Mouse (Mus musculus): ENCODE measurements around the gene Cenpx. TPM values are rescaled to one million over a fixed set of nuclear protein-coding genes. Genes with fewer than 3 reads are reported as not detected.

Cenpx gene
- polyA plus RNA-seq, 1 experiment from 2014 or later = 166 TPM

- Histone ChIP-seq H3K9me3 (no peaks in the 10 kb centered on the region), H3K4me2 (no peak overlapping the region), H3K27me3 (peaks cover 22% of the 10 kb centered on the region), H3K4me1 (peaks cover 12% of the 10 kb centered on the region), H3K36me3 (no peaks in the 10 kb centered on the region), H3K9ac (no peak overlapping the region), H3K4me3 (no peak overlapping the region), H3K27ac (no peak overlapping the region)
- ATAC-seq (ENCODE audit: insufficient number of reproducible peaks, low FRiP score, low TSS enrichment, low read depth) = no peak
- WGBS = 0% methylated on average over 3 of the region's 3 CpGs
These were observed 46.9 kb downstream of the Cenpx start for GRCm38 (mm10) chr11:120666617-120667016.

GRCm38 (mm10) chr11:120665406-120665805, 48.1 kb downstream of the Cenpx start:
- Histone ChIP-seq H3K9me3 (no peaks in the 10 kb centered on the region), H3K27me3 (peaks cover 34% of the 10 kb centered on the region), H3K9ac (no peak overlapping the region), H3K4me1 (peaks cover 21% of the 10 kb centered on the region), H3K4me3 (no peak overlapping the region), H3K27ac (no peak overlapping the region), H3K4me2 (no peak overlapping the region), H3K36me3 (no peaks in the 10 kb centered on the region)
- no peak for ATAC-seq (ENCODE audit: insufficient number of reproducible peaks, low FRiP score, low TSS enrichment, low read depth)
- 63% methylated on average over 3 of the region's 3 CpGs for WGBS

GRCm38 (mm10) chr11:120663714-120664113, 49.8 kb downstream of the Cenpx start:
- Histone ChIP-seq H3K27me3 (peaks cover 51% of the 10 kb centered on the region), H3K9me3 (no peaks in the 10 kb centered on the region), H3K4me1 (peaks cover 37% of the 10 kb centered on the region), H3K9ac (no peak overlapping the region), H3K4me3 (no peak overlapping the region), H3K27ac (no peak overlapping the region), H3K36me3 (no peaks in the 10 kb centered on the region), H3K4me2 (no peak overlapping the region)
- 90% methylated on average over 5 of the region's 5 CpGs for WGBS
- ATAC-seq (ENCODE audit: insufficient number of reproducible peaks, low FRiP score, low TSS enrichment, low read depth) = no peak

- ATAC-seq (ENCODE audit: insufficient number of reproducible peaks, low FRiP score, low TSS enrichment, low read depth) = no peak
- H3K36me3 ChIP-seq = no peaks in the 10 kb centered on the region
- no peak overlapping the region for H3K4me3 ChIP-seq
- H3K4me2 ChIP-seq = no peak overlapping the region
- 73% methylated on average over 6 of the region's 6 CpGs for WGBS
- H3K27me3 ChIP-seq = peaks cover 61% of the 10 kb centered on the region
- H3K27ac ChIP-seq = no peak overlapping the region
- H3K9me3 ChIP-seq = no peaks in the 10 kb centered on the region
- no peak overlapping the region for H3K9ac ChIP-seq
- H3K4me1 ChIP-seq = peaks cover 37% of the 10 kb centered on the region
These were observed 50.8 kb downstream of the Cenpx start for GRCm38 (mm10) chr11:120662759-120663158.

- Histone ChIP-seq H3K9ac (peak within 1 kb of the TSS; percentile 26; the same call in 1 of the 2 replicates), H3K27ac (no peak within 1 kb of the TSS), H3K36me3 (no peaks in the 10 kb centered on the region), H3K27me3 (peaks cover 74% of the 10 kb centered on the region), H3K4me3 (peak within 1 kb of the TSS; percentile 48), H3K4me1 (peaks cover 27% of the 10 kb centered on the region), H3K9me3 (no peaks in the 10 kb centered on the region), H3K4me2 (peak within 1 kb of the TSS; percentile 91)
- no peak for ATAC-seq (ENCODE audit: insufficient number of reproducible peaks, low FRiP score, low TSS enrichment, low read depth)
- WGBS = under 1% methylated on average over 35 of the region's 35 CpGs
These were observed 52.5 kb downstream of the Cenpx start, which contains the start of gene Notum for GRCm38 (mm10) chr11:120661076-120661460. Gene Notum, minus strand, starts transcription at chr11:120661175.

Other genes with a start within 250 kb of the Cenpx start
- gene Arl16, start 246.1 kb downstream of the Cenpx start, polyA plus RNA-seq (2015; fragmentation: Nextera tagmentation; extraction: Ambion mirVana) = 50.5 and 53.8 TPM in 2 replicates
- gene Mrpl12, start 229.1 kb downstream of the Cenpx start, polyA plus RNA-seq (2015; fragmentation: Nextera tagmentation; extraction: Ambion mirVana) = 113 and 121 TPM in 2 replicates
- gene Slc25a10, start 221.9 kb downstream of the Cenpx start, polyA plus RNA-seq (2015; fragmentation: Nextera tagmentation; extraction: Ambion mirVana) = 36.7 and 36.9 TPM in 2 replicates
- 3.5 and 4.4 TPM in 2 replicates for gene Gcgr, start 183.0 kb downstream of the Cenpx start, polyA plus RNA-seq (2015; fragmentation: Nextera tagmentation; extraction: Ambion mirVana)
- 237 and 239 TPM in 2 replicates for gene Mcrip1, start 164.0 kb downstream of the Cenpx start, polyA plus RNA-seq (2015; fragmentation: Nextera tagmentation; extraction: Ambion mirVana)
- 3.2 and 11.9 TPM in 2 replicates for gene Ppp1r27, start 162.6 kb downstream of the Cenpx start, polyA plus RNA-seq (2015; fragmentation: Nextera tagmentation; extraction: Ambion mirVana)
- 1,021 and 1,099 TPM in 2 replicates for gene P4hb, start 140.5 kb downstream of the Cenpx start, polyA plus RNA-seq (2015; fragmentation: Nextera tagmentation; extraction: Ambion mirVana)
- gene Arhgdia, start 132.1 kb downstream of the Cenpx start, polyA plus RNA-seq (2015; fragmentation: Nextera tagmentation; extraction: Ambion mirVana) = 581 and 641 TPM in 2 replicates
- gene Alyref, start 115.4 kb downstream of the Cenpx start, polyA plus RNA-seq (2015; fragmentation: Nextera tagmentation; extraction: Ambion mirVana) = 342 and 405 TPM in 2 replicates
- gene Anapc11, start 115.3 kb downstream of the Cenpx start, polyA plus RNA-seq (2015; fragmentation: Nextera tagmentation; extraction: Ambion mirVana) = 212 and 215 TPM in 2 replicates
- gene Npb, start 105.3 kb downstream of the Cenpx start, polyA plus RNA-seq (2015; fragmentation: Nextera tagmentation; extraction: Ambion mirVana) = 2.2 and 2.9 TPM in 2 replicates
- 130 and 136 TPM in 2 replicates for gene Pcyt2, start 95.8 kb downstream of the Cenpx start, polyA plus RNA-seq (2015; fragmentation: Nextera tagmentation; extraction: Ambion mirVana)
- 32.9 and 33.4 TPM in 2 replicates for gene Sirt7, start 88.5 kb downstream of the Cenpx start, polyA plus RNA-seq (2015; fragmentation: Nextera tagmentation; extraction: Ambion mirVana)
- 26.6 and 32.9 TPM in 2 replicates for gene Mafg, start 80.1 kb downstream of the Cenpx start, polyA plus RNA-seq (2015; fragmentation: Nextera tagmentation; extraction: Ambion mirVana)
- 61.6 and 72.1 TPM in 2 replicates for gene Pycr1, start 70.0 kb downstream of the Cenpx start, polyA plus RNA-seq (2015; fragmentation: Nextera tagmentation; extraction: Ambion mirVana)
- 0.61 and 4.0 TPM in 2 replicates for gene Myadml2, start 65.6 kb downstream of the Cenpx start, polyA plus RNA-seq (2015; fragmentation: Nextera tagmentation; extraction: Ambion mirVana)
- 4.8 and 5.4 TPM in 2 replicates for gene Notum, start 52.6 kb downstream of the Cenpx start, polyA plus RNA-seq (2015; fragmentation: Nextera tagmentation; extraction: Ambion mirVana)
- 107 TPM in 2 replicates for gene Aspscr1, start 40.8 kb downstream of the Cenpx start, polyA plus RNA-seq (2015; fragmentation: Nextera tagmentation; extraction: Ambion mirVana)
- gene Lrrc45, start 187 bp upstream of the Cenpx start, polyA plus RNA-seq (2015; fragmentation: Nextera tagmentation; extraction: Ambion mirVana) = 63.7 and 65.9 TPM in 2 replicates
- 44.4 and 56.4 TPM in 2 replicates for gene Rac3, start 7.7 kb upstream of the Cenpx start, polyA plus RNA-seq (2015; fragmentation: Nextera tagmentation; extraction: Ambion mirVana)
- 18.2 and 20.2 TPM in 2 replicates for gene Dcxr, start 13.5 kb upstream of the Cenpx start, polyA plus RNA-seq (2015; fragmentation: Nextera tagmentation; extraction: Ambion mirVana)
- 12.6 and 16.7 TPM in 2 replicates for gene Cbr2, start 18.4 kb upstream of the Cenpx start, polyA plus RNA-seq (2015; fragmentation: Nextera tagmentation; extraction: Ambion mirVana)
- gene Hmga1b, start 49.1 kb upstream of the Cenpx start, polyA plus RNA-seq (2015; fragmentation: Nextera tagmentation; extraction: Ambion mirVana) = 2.3 and 3.5 TPM in 2 replicates
- 50.7 TPM in 2 replicates for gene Rfng, start 70.5 kb upstream of the Cenpx start, polyA plus RNA-seq (2015; fragmentation: Nextera tagmentation; extraction: Ambion mirVana)
- gene Gps1, start 70.5 kb upstream of the Cenpx start, polyA plus RNA-seq (2015; fragmentation: Nextera tagmentation; extraction: Ambion mirVana) = 205 and 207 TPM in 2 replicates
- gene Dus1l, start 82.7 kb upstream of the Cenpx start, polyA plus RNA-seq (2015; fragmentation: Nextera tagmentation; extraction: Ambion mirVana) = 59.0 and 61.9 TPM in 2 replicates
- 41.8 and 45.5 TPM in 2 replicates for gene Fasn, start 110.8 kb upstream of the Cenpx start, polyA plus RNA-seq (2015; fragmentation: Nextera tagmentation; extraction: Ambion mirVana)
- gene Ccdc57, start 219.1 kb upstream of the Cenpx start, polyA plus RNA-seq (2015; fragmentation: Nextera tagmentation; extraction: Ambion mirVana) = 4.4 and 4.9 TPM in 2 replicates
- 92.3 and 95.8 TPM in 2 replicates for gene Slc16a3, start 234.7 kb upstream of the Cenpx start, polyA plus RNA-seq (2015; fragmentation: Nextera tagmentation; extraction: Ambion mirVana)

Data from limb, embryonic 15.5 days (tissue).